Mouse (Mus musculus): ENCODE measurements around the gene Hadha.

GRCm38 (mm10) chr5:30170303-30170940 is 15.5 kb upstream of the Hadha start:
- TF ChIP-seq CTCF (IDR thresholded peaks at IDR 0.05; ENCODE audit: control insufficient read depth, insufficient read depth, insufficient replicate concordance, low read depth, low read length) = no peak
- TF ChIP-seq POLR2A (IDR thresholded peaks at IDR 0.05; ENCODE audit: control insufficient read depth, low read depth, low read length) = no peak
